Mouse (Mus musculus): Measurements from ENCODE around the gene 4931423N10Rik. TPM values are rescaled to one million over a fixed set of nuclear protein-coding genes. Genes with fewer than 3 reads are reported as not detected.

Gene 4931423N10Rik
- polyA plus RNA-seq, 1 experiment from 2014 or later, result not detected

Other genes with a start within 250 kb of the 4931423N10Rik start
- gene Abi1, start 167.2 kb upstream of the 4931423N10Rik start, polyA plus RNA-seq (2015; fragmentation: Nextera tagmentation; extraction: Ambion mirVana), result 45.3 and 45.5 TPM in 2 replicates
- 38.1 and 39.5 TPM in 2 replicates for gene Acbd5, start 139.3 kb upstream of the 4931423N10Rik start, polyA plus RNA-seq (2015; fragmentation: Nextera tagmentation; extraction: Ambion mirVana)
- gene Mastl, start 51.5 kb upstream of the 4931423N10Rik start, polyA plus RNA-seq (2015; fragmentation: Nextera tagmentation; extraction: Ambion mirVana), result 8.0 and 10.0 TPM in 2 replicates
- 84.6 and 90.3 TPM in 2 replicates for gene Yme1l1, start 51.1 kb upstream of the 4931423N10Rik start, polyA plus RNA-seq (2015; fragmentation: Nextera tagmentation; extraction: Ambion mirVana)
- gene Nxph2, start 113.8 kb downstream of the 4931423N10Rik start, polyA plus RNA-seq (2015; fragmentation: Nextera tagmentation; extraction: Ambion mirVana), result not detected in 2 replicates